Mouse (Mus musculus) frontal cortex, adult (tissue): ENCODE measurements at regions not wholly inside any gene's neighbourhood (a gene's known extent, or its start where the extent isn't known, plus 50 kb on each side); places are given as distances from the start of the nearest gene placed in this dataset.
"Not testable (repeated sequence)": the region's sequence is repeated elsewhere in the genome, so short reads cannot be mapped to it uniquely, and the experiment has no call there.

Source experiments
- ATAC-seq: cut with Nextera tagmentation; 2 replicates; pipeline ENCODE4 v1.9.2; 2017; ENCODE audit warnings: mild to moderate bottlenecking, moderate library complexity, mixed read lengths; ENCODE audit not compliant: low TSS enrichment

DNA sequence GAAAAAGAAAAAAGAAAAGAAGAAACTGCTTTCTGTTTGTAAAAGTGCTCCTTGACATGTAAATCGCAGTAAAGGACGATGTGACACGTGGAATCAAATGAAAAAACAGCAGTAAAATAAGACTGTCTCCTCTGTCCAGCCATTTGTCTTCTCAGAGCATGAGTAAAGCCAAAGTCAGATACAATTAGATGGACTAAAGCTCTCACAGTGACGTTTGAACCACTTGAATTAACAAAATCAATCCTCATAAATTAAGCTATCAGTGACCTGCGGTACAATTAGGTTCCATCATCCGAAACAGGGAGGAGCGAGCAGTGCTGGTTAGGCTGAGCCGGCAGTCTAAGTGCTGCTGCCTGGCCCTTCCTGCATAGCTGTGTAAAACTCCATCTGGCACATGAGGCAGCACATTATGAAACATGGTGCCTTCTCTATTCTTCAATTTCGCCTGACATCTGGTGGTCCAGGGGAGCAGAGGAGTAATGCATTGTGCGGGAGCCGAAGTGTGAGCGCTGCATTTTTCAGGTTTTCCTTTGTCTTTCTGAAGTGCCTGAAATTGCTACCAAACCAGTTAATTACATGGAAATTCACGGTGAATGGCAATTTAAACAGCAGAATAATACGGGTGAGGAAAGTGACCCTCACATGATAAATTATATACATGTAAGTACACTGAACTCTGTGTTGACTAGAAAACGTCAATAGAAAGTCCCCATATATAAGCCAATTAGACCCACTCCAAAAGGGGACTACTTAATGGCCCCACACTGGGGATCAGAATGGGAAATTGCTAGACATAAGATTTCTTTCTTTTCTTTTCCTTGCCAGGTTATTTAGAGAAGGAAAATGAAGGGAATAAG lies 118.1 kb downstream of the Mmrn1 start:
- peak; percentile 97 for ATAC-seq

DNA sequence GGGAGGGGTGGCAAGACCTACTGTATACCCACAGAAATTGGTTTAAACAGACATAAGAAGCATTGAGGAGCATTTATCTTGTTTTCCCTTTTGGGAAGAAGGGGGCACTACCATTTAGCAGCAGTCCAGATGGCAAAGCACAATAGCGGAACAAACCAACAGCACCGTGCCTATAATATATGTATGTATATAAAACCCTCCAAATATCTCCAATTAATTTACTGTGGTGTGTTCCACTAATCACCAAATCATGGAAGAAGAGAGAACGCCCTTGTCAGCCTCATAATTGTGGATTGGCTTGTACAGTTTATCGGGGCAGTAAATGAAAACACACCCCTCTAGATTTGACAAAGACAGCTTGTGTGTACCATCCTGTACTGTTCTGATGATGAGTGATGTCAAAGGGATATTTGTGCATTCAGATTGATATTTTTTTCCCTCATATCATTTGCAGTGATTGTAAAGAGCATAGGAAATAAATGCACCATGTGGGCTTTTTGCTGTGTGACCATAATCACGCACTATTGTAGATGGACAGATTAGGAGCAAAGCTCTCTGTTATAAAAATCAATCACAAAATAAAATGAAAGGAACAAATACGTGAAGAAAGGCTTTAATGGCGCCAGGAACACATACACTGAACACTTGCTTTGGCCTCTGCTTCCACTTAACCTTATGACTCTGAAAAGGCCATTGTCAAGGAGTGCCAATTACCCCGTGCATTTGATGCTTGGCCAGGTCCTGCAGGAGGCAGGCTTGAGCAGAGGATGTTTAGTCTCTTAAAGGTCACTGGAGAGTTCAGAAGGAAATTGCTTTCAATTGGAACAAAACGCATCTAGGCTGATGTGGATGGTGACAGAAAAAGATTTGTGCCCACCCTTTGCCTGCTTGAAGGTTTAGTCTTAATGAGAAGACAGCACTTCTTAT lies 119.0 kb downstream of the Mmrn1 start:
- ATAC-seq, result no peak

DNA sequence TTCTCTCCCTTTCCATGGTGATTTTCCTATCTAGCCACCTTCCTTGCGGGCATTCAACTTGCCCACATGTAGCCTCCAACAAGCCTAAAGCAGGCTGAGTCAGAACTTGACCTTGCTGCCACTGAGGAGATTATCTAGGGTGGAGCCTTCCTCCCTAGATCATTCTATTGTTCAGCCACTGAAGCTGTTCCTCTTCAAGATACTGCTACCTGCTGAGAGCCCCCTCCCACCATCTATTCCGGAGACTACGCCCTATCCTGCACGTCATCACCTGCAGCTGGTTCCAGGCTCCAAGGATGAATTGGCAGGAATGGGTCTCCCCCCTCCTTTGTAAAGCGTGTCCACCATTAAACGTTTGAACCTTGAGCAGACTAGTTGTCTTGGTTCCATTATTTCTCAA lies 122.9 kb downstream of the Mmrn1 start:
- ATAC-seq, result not testable (repeated sequence)

DNA sequence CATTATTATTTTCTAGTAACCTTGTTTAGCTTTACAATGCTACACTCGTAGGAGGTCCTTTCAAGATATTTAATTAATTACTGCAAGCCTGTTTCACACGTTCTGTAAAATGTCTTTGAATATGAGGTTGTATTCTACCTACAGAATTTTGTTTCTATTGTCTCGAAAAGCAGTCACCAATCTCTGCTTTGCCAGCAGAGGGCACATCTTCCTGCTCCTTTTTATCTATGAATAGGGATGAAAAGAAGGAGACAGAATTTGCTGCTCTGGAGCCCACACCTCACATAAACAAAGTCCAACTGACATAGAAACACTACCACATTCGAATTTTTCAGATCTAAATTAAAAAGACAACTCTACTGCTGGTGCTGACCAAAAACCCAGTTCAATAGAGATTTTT lies 117.0 kb upstream of the Ccser1 start:
- peak; percentile 90 for ATAC-seq

DNA sequence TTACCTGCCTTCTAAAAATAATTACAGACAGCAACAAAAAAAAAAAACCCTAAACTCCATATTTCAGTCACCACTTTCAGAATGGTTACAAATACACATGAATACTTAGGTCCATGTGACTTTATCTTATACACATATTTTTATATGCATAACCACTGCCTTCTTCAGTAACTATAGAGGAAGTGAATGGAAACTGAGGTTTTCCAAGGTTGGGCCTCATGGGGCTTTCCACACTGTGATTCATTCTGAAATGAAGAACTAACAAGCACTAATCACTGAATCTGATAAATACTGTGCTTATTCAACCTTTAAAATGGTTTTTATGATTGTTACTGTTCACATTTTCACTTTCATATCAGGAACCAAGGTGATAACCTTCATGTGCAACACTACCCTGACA lies 114.4 kb upstream of the Ccser1 start:
- no peak for ATAC-seq

DNA sequence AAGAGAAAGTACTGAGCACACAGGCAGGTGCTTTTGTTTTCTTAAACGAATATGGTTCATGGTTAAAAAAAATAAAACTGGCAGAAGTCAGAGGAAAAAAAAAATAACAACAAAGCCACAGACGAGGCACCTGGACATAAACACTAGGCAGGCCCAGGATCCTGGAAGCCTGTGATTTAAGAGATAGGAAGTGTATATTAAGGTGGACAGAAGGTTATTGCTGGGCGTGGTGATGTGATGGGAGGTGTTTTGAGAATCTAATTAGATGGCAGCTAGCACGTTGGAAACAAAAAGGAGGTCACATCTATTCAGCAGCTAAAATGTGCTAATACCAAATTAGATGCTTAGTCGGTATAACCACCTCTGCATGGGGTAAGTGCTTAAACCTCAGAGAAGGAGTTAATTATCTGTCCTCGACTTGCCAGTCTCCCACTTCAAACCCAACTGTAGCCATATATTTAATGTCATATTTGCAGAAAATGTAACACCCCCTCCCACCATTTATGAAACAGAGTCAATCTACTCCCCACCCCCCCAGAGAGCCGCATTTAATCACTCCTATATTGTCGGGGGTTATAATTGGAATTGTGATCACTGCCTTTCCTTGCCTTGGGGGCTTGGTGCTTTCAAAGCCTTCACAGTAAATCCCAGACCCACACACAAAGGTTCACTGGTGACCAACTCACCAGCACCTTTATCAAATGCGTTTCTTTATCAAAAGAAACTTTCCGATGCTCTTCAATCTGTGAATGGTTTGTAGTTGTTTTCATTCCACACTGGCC lies 113.4 kb upstream of the Ccser1 start:
- no peak for ATAC-seq

DNA sequence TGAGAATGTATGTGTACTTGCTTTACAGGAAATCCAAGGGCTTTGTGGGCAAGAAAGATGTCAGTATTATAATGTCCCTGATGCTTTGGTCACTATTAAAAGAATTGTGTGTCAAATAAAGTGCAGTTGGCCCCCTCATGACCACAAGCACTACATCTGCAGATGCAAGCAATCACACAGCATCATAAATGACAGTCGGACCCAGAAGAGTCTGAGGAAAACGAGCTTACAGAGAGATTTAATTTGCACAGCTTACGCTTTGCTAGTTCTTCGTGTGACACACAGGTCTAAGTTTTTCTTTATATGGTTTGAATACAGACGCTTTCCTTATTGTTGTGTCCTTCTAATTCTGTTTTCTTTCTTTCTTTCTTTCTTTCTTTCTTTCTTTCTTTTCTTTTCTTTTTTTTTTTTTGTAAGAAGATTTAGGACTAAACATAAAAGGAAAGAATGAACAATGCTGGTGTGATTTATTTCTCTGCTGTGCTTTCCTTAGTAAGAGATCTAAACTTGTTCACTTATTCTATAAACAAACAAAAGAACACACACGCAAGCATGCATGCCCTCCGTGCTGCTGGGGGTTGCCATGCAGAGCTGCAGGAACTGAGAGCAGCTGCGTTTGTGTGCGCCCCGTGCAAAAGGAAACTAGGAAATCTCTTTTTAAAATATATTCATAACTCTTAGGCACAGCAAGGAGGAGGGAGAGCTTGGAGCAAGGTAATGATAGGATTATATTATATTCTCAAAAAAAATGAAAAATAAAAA lies 112.6 kb upstream of the Ccser1 start:
- ATAC-seq, result no peak

DNA sequence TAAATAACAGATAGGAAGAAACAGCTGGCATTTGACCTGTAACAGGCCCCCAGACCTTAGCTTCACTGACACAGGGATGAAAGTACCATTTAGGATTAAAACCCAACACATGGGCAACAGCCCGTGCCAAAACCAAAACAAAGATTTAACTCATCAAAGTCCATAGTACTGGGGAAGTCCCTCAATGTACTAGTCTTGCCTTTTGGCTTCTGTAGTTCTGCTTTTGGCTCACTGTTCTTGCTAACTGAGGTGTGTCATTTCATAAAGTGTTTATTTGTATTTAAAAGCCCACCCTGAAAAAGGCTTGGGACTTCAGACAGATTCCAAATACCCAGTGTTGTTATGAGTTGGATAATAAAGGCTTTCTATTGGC lies 112.0 kb upstream of the Ccser1 start:
- ATAC-seq, result no peak

DNA sequence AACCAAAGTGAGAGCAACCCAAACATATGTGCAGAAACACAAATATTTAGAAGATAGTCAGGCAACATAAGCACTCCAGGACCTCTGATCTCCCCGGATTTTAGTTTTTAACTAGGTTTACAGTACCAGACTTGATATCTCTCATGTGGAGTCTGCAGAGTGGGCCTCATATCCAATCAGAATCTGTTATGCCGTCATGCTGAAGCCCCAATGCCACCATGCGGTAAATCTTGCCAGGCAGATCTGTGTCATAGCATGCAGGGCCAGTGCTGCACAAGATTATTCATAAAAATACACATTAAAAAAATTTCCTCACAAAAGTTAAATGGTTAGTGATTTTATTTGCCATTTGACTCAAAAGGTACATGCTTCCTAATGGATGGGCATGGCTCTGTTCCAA lies 106.9 kb upstream of the Ccser1 start:
- no peak for ATAC-seq

DNA sequence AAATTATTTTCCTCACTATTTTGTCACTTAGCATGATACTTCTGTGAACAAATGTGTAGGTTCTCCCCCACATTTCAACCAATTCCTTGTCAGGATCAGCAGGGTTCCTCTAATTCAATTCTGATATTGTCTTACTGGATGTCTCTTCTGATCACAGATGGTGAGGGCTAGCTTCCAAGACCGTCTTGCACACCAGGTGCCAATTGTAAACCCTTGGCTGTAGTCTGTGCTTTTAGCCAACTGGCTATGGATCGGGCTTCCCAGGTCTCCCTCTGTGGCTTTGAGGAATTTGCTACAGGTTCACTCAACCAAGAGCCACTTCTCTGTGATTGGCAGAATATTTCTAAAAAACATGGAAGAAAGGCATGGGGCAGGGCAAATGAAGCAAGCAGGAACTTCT lies 106.3 kb upstream of the Ccser1 start:
- ATAC-seq, result no peak

DNA sequence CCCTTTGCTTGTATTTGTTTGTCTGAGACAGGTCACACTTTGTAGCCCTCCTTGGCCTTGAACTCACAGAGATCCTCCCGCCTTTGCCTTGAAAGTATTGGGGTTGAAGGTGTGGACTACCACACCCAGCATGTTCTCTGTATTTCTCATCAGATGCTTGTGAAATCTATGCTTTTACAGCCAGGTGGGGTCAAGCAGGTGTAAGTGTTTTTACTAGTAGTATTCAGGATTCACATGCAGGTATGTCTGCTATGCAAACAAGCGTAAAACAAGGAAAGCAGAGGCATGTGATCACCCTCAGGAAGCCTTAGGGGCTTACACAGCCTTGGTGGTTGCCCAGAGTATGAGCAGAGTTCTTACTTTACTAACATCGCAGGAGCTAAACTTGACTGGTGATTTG lies 105.4 kb upstream of the Ccser1 start:
- no peak for ATAC-seq

DNA sequence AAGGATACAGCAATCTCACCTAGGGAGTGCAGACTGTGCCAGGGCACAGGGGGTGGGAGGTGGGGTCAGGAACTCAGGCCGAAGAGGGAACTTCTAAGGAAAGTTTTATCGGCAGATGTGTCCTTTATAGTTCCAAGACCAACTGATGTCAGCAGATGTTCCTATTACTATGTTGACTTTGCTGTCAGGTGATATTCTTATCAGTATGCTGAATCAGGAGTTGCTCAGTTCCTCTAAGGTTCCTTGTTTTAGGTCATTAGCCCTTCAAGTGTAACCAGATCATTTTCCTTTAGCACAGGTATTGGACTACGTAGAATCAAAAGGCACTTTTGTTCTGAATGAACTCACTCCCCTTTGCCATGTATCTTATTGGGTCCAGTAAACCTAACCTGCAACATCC lies 101.6 kb upstream of the Ccser1 start:
- no peak for ATAC-seq

DNA sequence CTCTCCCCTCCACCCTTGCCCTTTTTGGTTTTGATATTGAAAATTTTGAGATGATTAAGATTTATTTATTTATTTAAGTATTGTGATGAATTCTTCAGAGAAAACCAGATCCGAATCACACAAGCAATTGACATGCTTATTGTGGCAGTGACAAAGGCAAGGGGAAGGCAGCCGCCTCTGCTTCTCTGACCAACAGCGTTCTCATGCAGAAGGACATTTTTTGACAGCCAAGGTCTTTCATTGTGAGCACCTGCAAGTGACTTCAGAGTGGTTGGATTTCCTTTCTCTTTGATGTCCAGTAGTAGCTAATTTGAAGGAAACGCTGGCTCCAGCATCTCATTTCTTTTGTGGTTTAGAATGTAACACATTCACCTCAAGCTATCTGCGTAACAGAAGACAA lies 99.5 kb upstream of the Ccser1 start:
- ATAC-seq, result no peak

DNA sequence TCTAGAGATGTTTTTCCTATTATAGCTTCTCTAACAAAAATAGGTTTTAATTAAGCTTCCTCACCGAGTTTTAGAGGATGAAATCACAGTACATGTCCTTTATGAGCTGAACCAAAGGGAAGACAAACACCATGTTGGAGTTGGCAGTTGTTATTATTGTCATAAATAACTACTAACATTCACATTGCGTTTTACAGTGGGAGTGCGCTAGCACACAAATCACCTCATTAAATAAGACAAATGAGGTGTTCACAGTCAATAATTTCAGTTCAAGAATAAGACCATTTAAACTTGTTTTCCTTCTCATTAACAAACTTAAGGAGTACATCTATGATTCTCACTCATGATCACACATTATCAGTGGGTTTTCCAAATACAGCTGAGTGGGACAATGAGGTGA lies 96.8 kb upstream of the Ccser1 start:
- ATAC-seq, result no peak

DNA sequence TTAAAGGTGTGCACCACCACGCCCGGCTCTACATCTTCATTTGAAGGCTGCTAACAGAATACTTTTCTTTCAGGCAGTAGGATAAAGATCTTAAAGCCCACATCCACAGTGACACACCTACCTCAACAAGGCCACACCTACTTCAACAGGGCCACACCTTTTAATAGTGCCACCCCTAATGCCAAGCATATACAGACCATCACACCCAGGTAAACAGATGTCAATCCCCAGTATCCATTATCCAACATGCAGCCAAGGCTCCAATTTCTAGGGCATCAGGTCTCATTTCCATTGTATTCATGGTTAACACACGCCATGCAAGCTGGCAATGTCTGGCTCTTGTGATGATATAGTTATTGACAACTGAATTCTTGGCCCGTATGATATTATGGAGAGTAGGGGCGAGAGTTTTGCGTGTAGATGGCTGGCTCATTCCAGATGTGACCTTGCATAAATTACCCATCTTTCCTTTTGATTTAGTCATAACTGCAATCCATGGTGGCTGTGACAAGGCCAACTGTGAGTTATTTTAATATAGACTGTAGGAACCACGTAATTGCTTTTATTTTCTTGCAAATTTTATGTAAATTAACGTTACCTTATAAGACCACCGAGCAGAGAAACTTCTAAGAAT lies 80.7 kb upstream of the Ccser1 start:
- no peak for ATAC-seq

DNA sequence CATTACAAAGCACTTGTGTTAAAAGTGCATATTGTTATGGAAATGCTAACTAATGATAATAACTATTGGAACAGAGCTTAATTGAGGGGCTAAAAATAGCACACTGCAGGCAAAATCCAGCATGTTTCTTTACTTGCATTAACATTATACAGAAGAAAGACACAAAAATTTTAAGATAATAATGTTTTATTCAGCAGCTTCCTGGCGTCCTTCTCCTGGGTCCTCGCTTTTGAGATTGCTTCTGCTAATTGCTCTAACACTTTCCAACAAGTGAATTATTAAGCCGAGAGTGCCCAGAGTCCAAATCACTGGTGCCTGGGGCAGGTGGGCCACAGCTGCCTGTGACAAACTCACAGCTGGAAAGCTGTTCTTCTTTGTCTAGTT lies 80.2 kb upstream of the Ccser1 start:
- ATAC-seq, result no peak

DNA sequence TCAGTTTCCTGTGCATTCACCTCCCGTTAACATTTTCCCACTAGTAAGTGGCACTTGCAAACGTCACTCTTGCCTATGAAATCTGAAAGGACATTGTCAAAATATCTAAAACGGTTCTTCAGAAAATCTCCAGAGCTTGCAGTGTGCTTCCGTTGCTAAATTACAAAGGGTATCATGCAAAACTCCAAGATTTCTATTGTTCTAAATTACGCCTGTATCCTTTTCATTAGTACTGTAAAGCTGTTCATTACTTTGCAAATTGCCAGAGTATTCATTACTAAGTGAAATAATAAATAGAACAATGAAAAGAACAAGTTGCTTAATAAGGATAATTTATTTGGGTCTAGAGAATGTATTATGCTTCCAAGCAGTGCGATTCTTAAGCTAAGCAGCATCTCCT lies 78.2 kb upstream of the Ccser1 start:
- no peak for ATAC-seq

DNA sequence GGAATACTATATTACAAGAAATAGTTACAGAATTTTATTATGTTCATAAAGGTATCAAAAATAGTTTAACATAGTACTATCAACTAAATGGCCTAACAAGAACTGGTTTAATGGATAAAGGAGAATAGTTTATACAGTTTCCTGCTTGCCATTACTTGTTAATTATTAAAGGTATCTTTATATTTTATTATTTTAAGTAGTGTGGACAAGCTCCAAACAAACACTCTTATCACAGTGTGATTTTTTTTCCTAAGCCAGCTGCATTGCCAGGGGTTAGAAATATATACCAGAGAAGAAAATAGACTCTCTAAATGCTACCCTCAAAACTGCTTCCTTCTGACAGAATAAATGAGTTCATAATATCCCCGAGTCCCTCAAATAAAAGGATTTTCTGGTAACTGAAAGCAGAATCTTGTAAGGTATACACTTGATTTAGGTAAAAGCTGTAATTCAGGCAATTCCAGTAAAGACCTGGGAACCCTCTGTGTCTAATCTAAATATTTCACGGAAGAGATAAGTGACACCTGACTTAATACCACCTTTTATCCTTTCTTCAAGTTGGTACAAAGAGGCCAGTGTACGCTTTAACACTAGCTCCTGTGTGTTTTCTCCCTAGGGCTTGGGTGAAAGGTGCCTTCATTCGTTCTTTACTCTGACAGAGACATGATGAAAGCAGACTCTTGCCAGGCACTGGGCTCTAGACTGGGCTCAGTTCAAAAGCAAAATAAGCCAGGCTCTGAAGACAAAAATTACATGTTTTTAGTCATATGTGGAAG lies 76.5 kb upstream of the Ccser1 start:
- ATAC-seq, result no peak

DNA sequence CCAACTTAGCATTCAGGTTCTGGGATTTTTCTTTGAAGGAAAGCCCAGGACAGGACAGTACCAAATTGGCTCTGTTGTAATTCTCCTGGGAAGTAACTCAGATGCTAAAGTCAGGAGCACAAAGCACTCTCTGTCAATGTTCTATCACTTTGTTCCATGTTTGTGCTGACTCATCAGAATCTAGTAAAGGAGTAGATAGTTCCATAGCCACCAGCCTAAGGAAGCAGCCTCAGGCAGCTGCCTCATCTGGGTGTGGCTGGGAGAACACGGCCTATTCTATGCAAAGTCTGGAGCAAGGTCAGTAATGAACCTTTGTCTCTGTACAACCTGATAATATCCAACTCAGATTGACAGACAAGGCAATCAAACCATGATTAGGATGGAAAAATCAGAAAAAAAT lies 64.9 kb upstream of the Ccser1 start:
- ATAC-seq, result no peak

DNA sequence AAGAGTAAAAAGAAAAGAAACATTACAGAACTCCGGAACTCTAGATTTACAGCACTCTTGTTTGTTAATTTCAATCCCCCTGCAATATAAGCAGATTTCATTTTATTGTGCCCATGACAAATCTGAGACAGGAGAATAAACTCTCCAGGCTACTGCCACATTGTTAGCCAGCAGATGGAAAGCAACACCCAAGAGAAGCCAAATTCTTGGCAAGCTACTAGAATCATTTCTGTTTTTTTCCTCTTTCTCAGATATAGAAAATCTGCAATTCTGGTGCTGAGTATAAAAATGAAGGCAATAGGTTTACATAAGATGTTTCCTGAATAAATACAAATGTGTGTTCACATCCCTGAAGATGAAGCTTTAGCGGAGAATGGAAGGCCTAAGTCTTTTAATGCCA lies 60.5 kb upstream of the Ccser1 start:
- peak; percentile 96 for ATAC-seq
